Mouse (Mus musculus) olfactory bulb, adult 2 months (tissue): ENCODE results near the gene Gldn.

ENCODE experiments used
- CTCF ChIP-seq: fragments of 200-500 bp; IDR thresholded peaks from 2 replicates; pipeline ENCODE4 v1.5.1; 2012; ENCODE audit warnings: low read depth, mild to moderate bottlenecking, low read length, moderate library complexity; ENCODE audit not compliant: insufficient read depth
- POLR2A ChIP-seq: fragments of 200-500 bp; IDR thresholded peaks from 2 replicates; pipeline ENCODE4 v1.6.1; 2012; ENCODE audit warnings: mild to moderate bottlenecking, low read depth, low read length, moderate library complexity; ENCODE audit not compliant: insufficient read depth

GRCm38 (mm10) chr9:54342026-54342425 lies 55.7 kb downstream of the Gldn start:
- TF ChIP-seq POLR2A (no peak), CTCF (no peak)
